Mouse (Mus musculus) splenic B cell, adult 2 months (primary cell): ENCODE measurements around the gene Dolpp1.
"Not testable (repeated sequence)": the region's sequence is repeated elsewhere in the genome, so short reads cannot be mapped to it uniquely, and the experiment has no call there.

Experiments
- DNase-seq: peaks from one replicate; pipeline ENCODE4 v3.0.0-alpha.2; 2011; ENCODE audit warnings: low read depth, low spot score
- H3K27me3 ChIP-seq: 2 replicates; pipeline ENCODE4 v1.6.1; 2012; ENCODE audit warnings: mild to moderate bottlenecking, low read length, moderate library complexity, mixed read lengths; ENCODE audit not compliant: control insufficient read depth, poor library complexity, insufficient read depth, severe bottlenecking
- H3K36me3 ChIP-seq: 2 replicates; pipeline ENCODE4 v1.6.1; 2012; ENCODE audit warnings: mild to moderate bottlenecking, low read length, moderate library complexity, mixed read lengths; ENCODE audit not compliant: control insufficient read depth, poor library complexity, insufficient read depth, severe bottlenecking

Gene Dolpp1

DNA sequence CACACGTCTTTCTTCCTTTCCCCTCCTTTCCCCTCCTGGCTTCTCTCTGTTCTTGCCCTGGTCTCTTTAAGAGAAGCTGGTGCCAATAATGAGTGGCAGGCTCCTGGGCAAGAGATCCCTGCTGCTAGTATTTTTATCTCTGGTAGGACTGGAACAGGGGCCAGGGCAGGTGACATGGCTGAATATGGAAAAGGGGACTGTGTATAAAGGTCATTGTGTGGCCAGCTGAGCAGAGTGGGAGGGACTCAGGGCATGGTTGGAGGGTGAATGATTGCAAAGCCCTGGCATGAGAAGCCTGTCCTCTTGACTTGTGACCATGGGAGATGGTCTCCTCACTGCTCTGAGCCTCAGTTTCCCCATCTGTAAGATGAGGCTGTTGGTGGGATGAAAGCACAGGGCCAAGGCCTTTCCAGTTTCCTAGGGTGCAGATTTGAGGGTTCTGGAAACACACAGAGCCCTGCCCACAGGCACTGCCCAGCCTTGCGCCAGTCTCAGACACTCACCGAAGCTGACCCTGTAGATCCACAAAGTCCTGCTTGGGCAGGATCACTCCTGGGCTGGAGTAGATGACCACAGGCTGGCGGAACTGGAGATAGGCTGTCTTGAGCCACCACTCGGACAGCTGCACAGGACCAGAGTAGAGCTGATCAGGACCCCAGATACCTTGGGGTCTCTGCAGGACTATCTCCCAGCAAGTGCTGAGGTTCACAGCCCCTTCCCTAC, 17.6 kb downstream of the Dolpp1 start:
- Histone ChIP-seq H3K36me3 (no peaks in the 10 kb centered on the region), H3K27me3 (no peaks in the 10 kb centered on the region)
- DNase-seq = no peak

DNA sequence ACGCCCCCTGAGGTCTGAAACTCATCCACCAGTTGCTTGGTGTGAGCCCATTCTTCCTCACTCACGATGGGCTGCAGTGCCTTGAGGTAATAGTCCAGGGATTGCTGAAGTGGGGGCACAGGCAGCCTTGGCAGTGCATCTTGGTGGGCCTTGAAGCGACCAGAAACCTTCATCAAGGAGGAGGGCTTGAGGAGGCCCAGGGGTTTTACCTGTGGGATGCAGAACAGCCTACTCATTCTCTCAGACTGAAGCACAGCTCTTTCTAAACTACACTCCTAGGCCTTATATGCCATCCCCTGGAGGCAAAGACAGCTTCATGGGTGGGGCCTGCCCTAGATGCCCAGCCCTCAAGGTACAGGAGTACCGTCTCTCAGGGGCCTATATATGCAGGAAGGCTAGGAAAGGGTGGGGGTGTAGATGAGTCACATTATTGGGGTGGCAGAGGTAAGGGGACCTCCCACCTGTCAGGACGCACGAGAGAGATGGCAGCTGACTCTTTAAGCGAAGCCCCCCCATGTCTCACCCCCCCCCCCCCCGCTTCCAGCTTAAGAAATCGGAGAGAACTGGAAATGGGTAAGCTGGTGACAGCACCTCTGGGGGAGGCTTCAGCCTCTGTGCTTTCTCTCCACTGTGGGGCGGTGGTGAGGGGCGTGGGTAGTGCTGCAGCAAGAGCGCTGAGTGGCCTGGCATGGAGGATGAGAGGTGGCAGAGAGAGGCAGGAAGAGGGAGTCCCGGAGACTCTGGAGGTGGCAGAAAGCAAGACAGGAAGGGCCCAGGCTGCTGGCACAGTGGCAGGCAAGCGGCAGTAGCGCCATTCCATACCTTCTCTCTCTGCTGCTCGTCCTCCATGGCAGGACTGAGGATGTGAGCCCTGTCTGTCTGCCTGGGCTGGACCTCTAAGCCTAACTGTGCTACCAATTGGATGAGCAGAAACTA, 21.3 kb downstream of the Dolpp1 start:
- Histone ChIP-seq H3K36me3 (no peaks in the 10 kb centered on the region), H3K27me3 (no peaks in the 10 kb centered on the region)
- DNase-seq = no peak

DNA sequence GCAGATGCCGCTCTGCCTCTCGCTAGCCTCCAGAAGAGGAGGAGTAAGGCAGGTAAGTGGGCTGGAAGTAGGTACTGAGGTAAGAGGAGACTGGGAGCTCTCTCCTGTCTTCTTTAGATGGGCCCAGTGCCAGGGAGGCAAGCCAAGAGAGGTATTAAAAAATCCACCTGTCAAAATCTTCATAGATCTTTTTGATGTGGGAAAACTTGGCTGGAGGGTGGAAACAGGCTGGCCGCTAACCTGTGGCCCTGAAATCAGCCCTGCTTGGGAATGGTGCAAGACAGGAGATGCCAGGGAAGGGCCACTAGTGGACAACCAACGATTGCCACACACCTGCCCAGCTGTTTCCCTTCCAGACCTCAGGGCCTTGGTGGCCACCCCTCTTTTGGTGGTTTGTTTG, 22.0 kb downstream of the Dolpp1 start:
- H3K36me3 ChIP-seq = no peaks in the 10 kb centered on the region
- H3K27me3 ChIP-seq = no peaks in the 10 kb centered on the region
- DNase-seq = no peak

DNA sequence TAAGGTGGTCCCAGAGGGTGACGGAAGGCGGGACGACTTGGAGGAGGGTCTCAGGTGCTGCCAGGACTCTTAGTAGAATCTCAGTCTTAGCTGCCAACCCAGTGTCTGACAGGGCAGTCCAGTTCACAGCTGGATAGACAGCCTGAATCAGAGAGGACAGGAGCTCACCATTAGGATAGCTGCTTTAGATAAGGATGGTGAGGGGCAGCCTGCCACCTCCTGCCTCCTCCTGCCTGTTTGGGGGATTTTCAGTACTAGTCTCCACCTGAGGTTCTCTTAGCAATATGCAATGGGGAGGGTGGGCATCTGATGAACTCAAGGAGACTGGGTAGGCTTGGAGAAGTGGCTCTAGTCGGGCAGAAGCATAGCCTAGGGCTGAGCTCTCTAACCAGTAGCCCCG, 22.6 kb downstream of the Dolpp1 start:
- Histone ChIP-seq H3K36me3 (no peaks in the 10 kb centered on the region), H3K27me3 (no peaks in the 10 kb centered on the region)
- no peak for DNase-seq

DNA sequence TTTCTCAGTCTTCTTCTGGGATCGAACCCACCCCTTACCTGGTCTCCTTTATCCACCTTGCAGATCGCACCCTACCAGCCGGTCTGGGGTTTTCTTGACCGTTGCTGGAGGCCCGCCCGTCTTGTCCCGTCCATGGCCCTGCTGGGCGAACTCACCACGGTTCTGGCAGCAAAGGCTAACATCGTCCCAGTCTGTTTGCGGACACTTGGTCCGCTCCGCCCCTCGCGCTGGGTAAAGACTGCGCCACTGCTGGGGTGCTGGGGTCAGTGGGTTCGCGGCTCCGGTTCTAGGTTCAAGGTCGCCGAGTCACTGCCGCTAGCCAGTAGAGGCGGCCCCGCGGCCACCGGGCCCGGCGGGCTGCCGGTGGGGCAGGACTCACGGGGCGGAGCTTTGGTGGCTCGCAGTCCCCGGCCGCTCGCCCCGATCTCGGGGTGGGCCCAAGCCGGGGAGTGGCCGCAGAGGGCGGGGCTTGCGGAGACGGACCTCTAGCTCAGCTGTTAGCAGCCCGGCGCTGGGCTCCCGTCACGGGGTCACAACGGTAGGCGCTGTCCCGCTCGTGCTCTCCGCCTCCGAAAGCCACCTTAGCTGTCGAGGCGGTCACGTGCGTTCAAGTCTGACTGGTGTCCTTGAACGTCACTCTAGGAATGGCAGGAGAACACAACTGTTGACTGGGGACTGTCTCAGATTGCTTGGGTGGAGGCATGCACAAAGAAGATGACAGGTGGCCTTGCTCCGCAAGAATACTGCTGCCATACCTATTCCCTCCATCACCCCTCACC, 23.3 kb downstream of the Dolpp1 start, which contains the start of gene Crat:
Gene Crat (minus strand): TSS at position 657 of the 779 bp plus-strand sequence.
- Histone ChIP-seq H3K36me3 (no peaks in the 10 kb centered on the region), H3K27me3 (no peaks in the 10 kb centered on the region)
- DNase-seq = peak; percentile 82

DNA sequence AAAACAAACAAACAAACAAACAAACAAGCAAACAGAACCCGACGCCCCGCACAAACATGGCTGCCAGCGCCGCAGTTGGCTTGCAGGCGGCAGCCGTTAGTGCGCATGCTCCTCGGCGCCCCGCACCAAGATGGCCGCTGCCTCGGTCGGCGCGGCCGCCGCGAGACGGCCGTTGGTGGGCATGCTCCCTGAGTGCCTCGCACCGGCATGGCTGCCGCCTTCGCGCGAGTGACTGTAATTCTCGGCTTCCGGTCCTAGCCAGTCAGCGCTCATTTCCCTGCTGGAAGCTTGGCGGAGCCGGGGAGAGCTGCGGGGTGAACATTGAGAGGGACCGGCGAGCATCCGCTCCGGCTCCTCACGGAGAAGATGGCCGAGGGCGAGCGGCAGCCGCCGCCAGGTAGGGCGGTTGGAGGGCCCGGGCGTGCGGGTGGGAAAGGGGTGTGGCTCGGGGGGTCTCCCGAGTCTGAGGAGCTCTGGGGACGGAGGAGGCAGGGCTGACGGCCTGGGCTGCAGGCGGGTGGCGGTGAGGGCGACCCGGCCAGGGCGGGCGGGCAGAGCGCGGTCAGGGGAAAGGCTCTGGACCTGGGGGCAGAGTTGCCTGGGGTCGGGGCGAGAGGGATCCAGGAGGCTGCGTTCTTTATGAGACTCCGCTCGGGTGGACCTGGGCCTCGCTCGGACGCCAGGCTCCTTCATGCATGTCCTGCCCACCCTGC, 24.0 kb downstream of the Dolpp1 start, which contains the start of gene Ptpa:
Gene Ptpa (plus strand): TSS at position 104 of the 713 bp plus-strand sequence.
- no peaks in the 10 kb centered on the region for H3K27me3 ChIP-seq
- no peaks in the 10 kb centered on the region for H3K36me3 ChIP-seq
- peak; percentile 96 for DNase-seq

DNA sequence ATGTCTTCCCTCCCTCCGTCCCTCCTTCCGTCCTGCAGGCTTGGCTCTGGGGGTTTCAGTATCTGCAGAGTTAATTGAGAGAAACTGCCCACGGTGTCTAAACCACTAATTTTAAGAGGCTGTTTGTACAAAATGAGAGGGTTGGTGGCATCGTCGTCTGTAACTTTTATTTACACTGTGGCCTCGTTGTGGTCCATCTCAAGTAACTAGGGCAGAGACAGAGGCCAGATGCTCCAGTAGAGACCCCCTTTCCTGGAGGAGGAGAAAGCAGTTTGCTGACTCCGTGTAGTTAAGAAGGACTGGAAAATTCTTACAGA, 24.6 kb downstream of the Dolpp1 start:
- Histone ChIP-seq H3K27me3 (no peaks in the 10 kb centered on the region), H3K36me3 (no peaks in the 10 kb centered on the region)
- no peak for DNase-seq

DNA sequence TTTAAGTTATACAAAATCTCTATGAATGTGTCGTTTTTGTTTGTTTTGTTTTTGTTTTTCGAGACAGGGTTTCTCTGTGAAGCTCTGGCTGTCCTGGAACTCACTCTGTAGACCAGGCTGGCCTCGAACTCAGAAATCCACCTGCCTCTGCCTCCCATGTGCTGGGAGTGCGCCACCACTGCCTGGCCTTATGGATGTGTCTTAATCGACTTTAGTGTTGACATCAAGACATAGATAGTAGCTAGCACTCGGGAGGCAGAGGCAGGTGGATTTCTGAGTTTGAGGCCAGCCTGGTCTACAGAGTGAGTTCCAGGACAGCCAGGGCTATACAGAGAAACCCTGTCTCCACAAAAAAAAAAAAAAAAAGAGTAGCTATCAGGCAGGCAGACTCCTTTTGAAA, 25.1 kb downstream of the Dolpp1 start:
- not testable (repeated sequence) for DNase-seq, H3K36me3 ChIP-seq, H3K27me3 ChIP-seq

DNA sequence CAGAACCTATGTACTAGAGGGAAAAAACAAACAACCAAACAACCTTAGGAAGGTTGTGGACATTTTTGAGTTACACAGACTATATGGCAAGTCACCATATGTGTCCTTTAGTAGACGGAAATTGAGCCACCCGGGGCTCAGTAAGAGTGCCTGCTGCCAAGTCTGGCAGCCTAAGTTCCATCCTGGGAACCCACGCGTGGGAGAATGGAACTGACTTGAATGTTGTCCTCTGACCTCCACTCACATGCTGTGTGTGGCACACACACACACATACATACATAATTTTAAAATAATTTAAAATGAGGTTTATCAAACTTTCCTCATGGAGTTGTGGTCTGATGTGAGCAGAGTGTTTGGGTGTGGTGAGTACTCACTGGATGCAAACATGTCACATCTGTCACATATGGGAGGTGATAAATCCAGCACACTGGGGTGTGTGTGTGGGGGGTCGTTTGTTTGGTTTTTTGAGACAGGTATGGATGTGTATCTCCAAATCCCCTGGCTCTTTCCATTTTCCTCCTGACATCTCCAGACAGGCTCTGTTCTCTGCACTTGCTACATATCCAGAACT, 25.6 kb downstream of the Dolpp1 start:
- no peaks in the 10 kb centered on the region for H3K36me3 ChIP-seq
- H3K27me3 ChIP-seq = no peaks in the 10 kb centered on the region
- DNase-seq = no peak

DNA sequence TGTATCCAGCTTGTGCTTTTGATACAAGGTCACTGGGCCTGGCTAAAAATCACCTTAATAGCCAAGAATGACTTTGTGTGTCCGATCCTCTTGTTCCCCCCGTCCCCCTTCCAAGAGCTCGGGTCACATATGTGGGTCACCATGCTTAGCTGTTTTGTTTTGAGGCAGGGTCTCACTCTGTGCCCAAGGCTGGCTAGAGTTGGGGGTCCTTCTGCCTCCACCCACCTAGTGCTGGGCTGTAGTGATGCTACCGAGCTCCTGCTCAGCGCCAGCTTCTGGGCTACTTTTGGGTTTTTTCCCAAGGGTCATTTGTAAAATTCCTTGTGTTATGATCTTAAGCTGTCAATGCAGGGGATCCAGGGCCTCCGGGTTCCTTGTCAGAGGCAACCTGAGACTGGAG, 26.2 kb downstream of the Dolpp1 start:
- no peak for DNase-seq
- H3K36me3 ChIP-seq = 0 out of 2 replicates have a peak, but pooled peaks cover 1% of the 10 kb centered on the region
- no peaks in the 10 kb centered on the region for H3K27me3 ChIP-seq

DNA sequence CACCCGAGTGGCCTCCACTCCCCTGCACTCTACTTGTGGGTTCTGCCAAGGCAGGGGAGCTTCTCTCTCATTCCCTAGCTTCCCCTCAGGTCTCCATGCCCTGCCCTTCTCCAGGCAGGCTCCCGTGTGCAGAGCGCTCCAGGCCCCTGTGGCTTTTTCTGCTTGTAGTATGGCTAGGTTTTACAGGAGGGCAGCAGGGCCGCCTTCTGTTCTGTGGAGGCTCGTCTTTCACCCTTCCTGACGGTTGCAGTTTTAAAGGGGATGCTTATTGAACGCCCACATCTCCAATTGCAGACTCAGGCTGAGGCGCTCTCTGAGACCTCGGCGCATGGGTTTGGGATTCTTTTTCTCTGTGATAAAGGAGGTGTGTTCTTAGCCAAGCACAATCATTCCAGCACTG, 27.1 kb downstream of the Dolpp1 start:
- Histone ChIP-seq H3K27me3 (no peaks in the 10 kb centered on the region), H3K36me3 (0 out of 2 replicates have a peak, but pooled peaks cover 1% of the 10 kb centered on the region)
- no peak for DNase-seq

DNA sequence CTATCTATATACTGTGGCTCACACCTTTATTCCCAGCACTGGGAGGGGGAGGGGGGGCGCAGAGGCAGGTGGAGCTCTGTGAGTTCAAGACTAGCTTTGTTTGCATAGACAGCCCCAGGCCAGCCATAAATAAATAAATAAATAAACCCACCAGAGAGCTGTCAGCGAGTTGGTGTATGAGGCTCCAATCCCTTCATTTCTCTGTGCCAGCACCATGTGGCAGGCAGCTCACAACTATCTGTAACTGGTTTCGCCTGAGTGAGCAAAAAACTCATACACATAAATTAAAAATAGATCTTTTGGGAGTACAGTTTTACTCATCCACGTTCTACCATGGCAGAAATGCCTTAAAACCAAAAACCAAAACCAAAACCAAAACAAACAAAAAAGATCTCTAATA, 29.4 kb downstream of the Dolpp1 start:
- no peaks in the 10 kb centered on the region for H3K27me3 ChIP-seq
- peaks cover 6% of the 10 kb centered on the region; the same call in 1 of the 2 replicates for H3K36me3 ChIP-seq
- DNase-seq = no peak

DNA sequence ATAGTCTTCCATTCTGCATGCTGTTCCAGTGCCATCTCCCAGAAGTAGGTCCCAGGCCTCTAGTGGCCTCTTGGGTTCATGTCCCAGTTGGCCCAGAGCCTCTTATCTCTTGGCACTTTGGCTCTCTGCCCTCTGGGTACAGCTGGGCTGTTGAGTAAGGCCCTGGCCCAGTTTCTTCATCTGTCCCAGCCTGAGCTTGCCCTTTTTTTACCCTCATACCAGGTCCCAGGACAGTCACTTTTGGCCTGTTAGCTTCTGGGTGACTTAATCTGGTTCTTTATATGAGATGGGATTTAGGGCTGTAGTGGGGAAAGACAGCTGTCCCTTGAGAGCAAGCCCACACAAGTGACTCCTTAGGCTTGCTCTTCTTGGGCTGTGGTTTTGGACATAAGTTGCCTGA, 37.1 kb downstream of the Dolpp1 start:
- Histone ChIP-seq H3K27me3 (no peaks in the 10 kb centered on the region), H3K36me3 (peaks cover 20% of the 10 kb centered on the region)
- DNase-seq = no peak
